Mouse (Mus musculus) brain, embryonic 14.5 days (tissue): ENCODE results near the gene Kansl2.

Experiments
- CTCF ChIP-seq: fragments of 200-500 bp; IDR thresholded peaks from 2 replicates; pipeline ENCODE4 v1.5.1; 2012; ENCODE audit warnings: inconsistent platforms, mild to moderate bottlenecking, moderate library complexity, borderline replicate concordance; ENCODE audit not compliant: insufficient read depth, insufficient read length; ENCODE audit errors: extremely low read depth
- POLR2A ChIP-seq: fragments of 200-500 bp; IDR thresholded peaks from 2 replicates; pipeline ENCODE4 v1.6.1; 2012; ENCODE audit warnings: mild to moderate bottlenecking, inconsistent platforms, borderline replicate concordance; ENCODE audit not compliant: poor library complexity, insufficient read depth, insufficient read length, severe bottlenecking; ENCODE audit errors: extremely low read depth

GRCm38 (mm10) chr15:98471539-98471938 is 62.5 kb downstream of the Kansl2 start:
- TF ChIP-seq POLR2A (no peak), CTCF (no peak)
